Mouse (Mus musculus): ENCODE results near the gene Ddx11. TPM values are rescaled to one million over a fixed set of nuclear protein-coding genes. Genes with fewer than 3 reads are reported as not detected.

Ddx11 gene
- polyA plus RNA-seq (2012; ENCODE audit: insufficient read depth, insufficient read length, missing spikeins) = 6.6 and 8.3 TPM in 2 replicates

DNA sequence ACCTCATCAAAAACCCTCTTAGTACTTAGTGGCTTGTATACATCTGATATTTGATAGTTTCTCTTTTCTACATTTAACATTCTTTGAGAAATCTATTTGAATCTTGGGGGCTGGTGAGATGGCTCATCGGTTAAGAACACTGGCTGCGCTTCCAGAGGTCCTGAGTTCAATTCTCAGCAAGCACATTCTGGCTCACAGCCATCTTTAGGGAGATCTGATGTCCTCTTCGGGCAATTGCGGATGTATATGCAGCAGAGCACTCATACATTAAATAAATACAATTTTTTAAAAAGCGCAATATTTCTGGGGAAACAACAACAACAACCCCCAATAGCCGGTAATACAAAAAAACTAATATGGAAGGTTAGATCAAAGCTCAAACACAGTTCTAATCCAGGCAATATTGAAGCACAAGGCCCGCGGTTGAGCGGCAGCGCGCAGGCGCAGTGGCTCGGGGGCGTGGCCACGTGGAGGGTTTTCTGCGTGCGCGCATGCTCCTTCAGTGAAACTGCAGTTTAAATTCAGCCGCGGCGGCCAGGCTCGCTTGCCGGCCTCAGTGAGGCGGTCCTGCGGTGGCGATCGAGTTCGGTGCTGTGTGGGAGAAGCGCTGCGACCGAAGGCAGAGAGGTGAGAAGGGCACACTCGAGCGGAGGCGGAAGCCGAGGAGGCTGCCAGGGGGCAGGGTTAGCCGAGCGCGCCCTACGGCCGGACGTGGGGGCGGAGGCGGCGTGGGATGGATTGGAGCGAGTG is at the start of gene Ddx11:
TSS of gene Ddx11 (plus strand) at position 455 of the 750 bp plus-strand sequence.
- no peak for TF ChIP-seq POLR2A (IDR thresholded peaks at IDR 0.05; ENCODE audit: borderline replicate concordance, low read depth, low read length)
- TF ChIP-seq CTCF (IDR thresholded peaks at IDR 0.05; ENCODE audit: low read depth, low read length) = no peak
- H3K4me3 ChIP-seq (ENCODE audit: insufficient read depth, low read length) = peak within 1 kb of the TSS; percentile 97
- H3K4me1 ChIP-seq (ENCODE audit: control insufficient read depth, insufficient read depth, low read length) = peaks cover 18% of the 10 kb centered on the region

DNA sequence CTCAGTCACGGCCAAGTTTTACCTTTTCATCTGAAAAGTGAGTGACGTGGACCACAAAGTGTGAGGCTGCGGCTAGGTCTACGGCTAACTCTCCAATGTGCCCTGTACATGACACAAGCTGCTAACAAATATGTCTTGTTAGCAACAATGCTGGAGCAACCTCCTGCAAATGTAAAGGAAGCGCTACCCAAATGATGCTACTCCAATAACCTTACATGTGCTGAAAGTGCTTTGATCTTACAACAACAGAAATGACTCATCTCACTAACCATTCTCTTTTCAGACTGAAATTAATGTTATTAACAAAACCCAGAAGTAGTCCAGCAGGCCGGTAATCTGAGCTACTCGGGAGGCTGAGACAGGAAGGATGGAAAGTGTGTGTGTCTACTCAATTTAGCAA is 49.3 kb upstream of the Ddx11 start:
- no peak for TF ChIP-seq CTCF (IDR thresholded peaks at IDR 0.05; ENCODE audit: low read depth, low read length)
- TF ChIP-seq POLR2A (IDR thresholded peaks at IDR 0.05; ENCODE audit: borderline replicate concordance, low read depth, low read length) = no peak
- Histone ChIP-seq H3K4me3 (ENCODE audit: insufficient read depth, low read length) (no peak overlapping the region), H3K4me1 (ENCODE audit: control insufficient read depth, insufficient read depth, low read length) (peaks cover 21% of the 10 kb centered on the region), H3K27ac (ENCODE audit: insufficient read depth, low read depth, low read length) (no peak overlapping the region)

More for the DNA sequence above, at the start of gene Ddx11:
- H3K27ac ChIP-seq (ENCODE audit: insufficient read depth, low read depth, low read length) = peak within 1 kb of the TSS; percentile 93

DNA sequence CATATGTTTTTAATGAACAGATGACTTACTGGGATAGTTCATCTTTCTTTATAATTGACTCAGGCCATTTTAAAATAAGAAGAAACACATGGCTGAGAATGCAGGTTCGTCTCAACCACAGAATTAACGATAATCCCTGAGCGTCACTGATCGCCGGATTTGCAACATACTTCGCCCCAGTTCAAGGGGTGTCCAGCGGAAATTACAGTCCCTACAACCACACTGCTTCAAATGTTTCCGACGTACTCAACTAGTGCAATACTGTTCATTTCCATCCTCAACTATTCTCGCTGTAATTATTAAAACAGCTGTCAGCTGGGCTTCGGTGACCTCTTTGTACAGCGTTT is 47.5 kb upstream of the Ddx11 start:
- peak overlapping the region; percentile 84; the same call in 1 of the 2 replicates for H3K27ac ChIP-seq (ENCODE audit: insufficient read depth, low read depth, low read length)
- H3K4me1 ChIP-seq (ENCODE audit: control insufficient read depth, insufficient read depth, low read length) = peaks cover 21% of the 10 kb centered on the region
- H3K4me3 ChIP-seq (ENCODE audit: insufficient read depth, low read length) = peak overlapping the region; percentile 99
- TF ChIP-seq POLR2A (IDR thresholded peaks at IDR 0.05; ENCODE audit: borderline replicate concordance, low read depth, low read length) (no peak), CTCF (IDR thresholded peaks at IDR 0.05; ENCODE audit: low read depth, low read length) (no peak)

DNA sequence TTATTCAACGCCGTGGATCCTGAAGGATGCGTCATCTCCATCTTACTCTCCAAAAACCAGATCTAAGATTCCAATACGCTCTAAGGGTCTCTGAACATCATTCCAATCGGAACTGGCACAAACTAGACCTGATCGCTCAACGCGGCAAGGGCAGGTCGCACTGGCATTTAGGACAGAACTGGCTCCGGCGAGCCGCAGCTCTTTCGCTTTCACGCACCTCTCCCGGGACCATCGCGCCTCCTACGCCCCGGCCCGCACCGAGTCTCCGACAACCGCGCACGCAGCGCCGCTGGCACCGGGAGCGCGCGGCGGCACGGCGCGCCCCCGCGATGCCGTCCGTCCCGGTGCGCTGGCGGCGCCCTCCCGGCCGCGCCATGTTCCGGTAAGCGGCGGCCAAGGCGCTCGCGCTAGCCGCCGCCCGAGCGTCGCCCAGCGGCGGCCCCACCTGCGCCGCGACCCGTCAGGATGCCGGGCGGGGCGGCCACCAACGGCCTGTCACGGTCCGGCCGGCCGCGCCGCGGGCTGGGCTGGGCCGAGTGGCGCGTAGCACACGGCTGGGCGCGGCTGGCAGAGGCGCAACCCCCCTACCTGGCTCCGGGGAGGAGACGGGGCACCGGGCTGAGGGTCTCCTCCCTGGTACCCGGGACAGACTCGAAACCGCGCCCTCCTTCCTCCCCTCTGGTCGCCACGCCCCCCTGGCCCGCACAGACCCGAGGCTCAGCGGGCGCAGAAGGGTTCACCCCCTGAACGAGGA is 47.0 kb upstream of the Ddx11 start:
- peak overlapping the region; percentile 99 for H3K4me3 ChIP-seq (ENCODE audit: insufficient read depth, low read length)
- TF ChIP-seq POLR2A (IDR thresholded peaks at IDR 0.05; ENCODE audit: borderline replicate concordance, low read depth, low read length) (no peak), CTCF (IDR thresholded peaks at IDR 0.05; ENCODE audit: low read depth, low read length) (no peak)
- peaks cover 21% of the 10 kb centered on the region for H3K4me1 ChIP-seq (ENCODE audit: control insufficient read depth, insufficient read depth, low read length)
- H3K27ac ChIP-seq (ENCODE audit: insufficient read depth, low read depth, low read length) = peak overlapping the region; percentile 84

DNA sequence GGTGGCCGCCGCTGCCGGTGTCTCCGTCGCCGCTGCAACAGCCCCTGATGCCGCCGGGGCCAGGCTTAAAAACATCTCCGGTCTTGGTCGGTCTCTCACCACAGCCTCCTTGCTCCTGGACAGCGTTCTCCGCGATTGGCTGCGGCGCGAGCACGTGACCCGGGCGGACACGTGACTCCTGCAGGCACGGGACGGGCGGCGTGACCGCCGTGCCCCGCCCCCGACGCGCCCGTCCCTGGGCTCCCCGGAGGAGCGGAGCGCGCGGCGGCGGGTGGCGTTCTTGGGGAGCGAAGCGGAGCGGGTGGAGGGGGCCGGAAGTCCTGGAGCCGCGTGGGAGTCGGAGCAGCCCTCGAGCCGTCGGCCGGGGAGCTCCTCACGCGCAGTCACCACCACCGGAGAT is 46.4 kb upstream of the Ddx11 start, which contains the start of gene Ankrd12:
TSS of gene Ankrd12 (minus strand) at position 156 of the 400 bp plus-strand sequence.
- H3K4me1 ChIP-seq (ENCODE audit: control insufficient read depth, insufficient read depth, low read length) = peaks cover 21% of the 10 kb centered on the region
- H3K27ac ChIP-seq (ENCODE audit: insufficient read depth, low read depth, low read length) = peak within 1 kb of the TSS; percentile 84
- no peak for TF ChIP-seq CTCF (IDR thresholded peaks at IDR 0.05; ENCODE audit: low read depth, low read length)
- TF ChIP-seq POLR2A (IDR thresholded peaks at IDR 0.05; ENCODE audit: borderline replicate concordance, low read depth, low read length) = no peak
- H3K4me3 ChIP-seq (ENCODE audit: insufficient read depth, low read length) = peak within 1 kb of the TSS; percentile 99

DNA sequence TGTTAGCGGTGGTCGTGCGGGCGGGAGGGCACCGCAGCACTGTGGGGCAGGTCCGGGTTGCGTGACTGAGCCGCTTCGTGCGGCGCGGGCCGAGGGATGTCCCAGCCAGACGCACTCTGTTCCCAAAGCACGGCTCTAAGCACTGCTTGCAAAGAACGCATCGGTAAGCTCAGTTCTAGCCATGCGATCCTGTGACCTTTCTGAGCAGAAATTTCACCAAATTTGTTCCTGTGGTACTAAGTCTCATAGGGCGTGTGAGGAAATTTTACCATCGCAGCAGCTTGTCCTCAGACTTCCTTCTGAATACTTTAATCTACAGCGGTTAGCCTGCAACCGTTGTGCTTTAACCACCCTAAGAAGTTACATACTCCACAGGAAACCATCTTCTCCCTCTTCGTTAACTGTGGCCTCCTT is 45.9 kb upstream of the Ddx11 start:
- Histone ChIP-seq H3K4me1 (ENCODE audit: control insufficient read depth, insufficient read depth, low read length) (peaks cover 21% of the 10 kb centered on the region), H3K27ac (ENCODE audit: insufficient read depth, low read depth, low read length) (peak overlapping the region; percentile 61), H3K4me3 (ENCODE audit: insufficient read depth, low read length) (peak overlapping the region; percentile 99)
- TF ChIP-seq CTCF (IDR thresholded peaks at IDR 0.05; ENCODE audit: low read depth, low read length) (no peak), POLR2A (IDR thresholded peaks at IDR 0.05; ENCODE audit: borderline replicate concordance, low read depth, low read length) (no peak)

DNA sequence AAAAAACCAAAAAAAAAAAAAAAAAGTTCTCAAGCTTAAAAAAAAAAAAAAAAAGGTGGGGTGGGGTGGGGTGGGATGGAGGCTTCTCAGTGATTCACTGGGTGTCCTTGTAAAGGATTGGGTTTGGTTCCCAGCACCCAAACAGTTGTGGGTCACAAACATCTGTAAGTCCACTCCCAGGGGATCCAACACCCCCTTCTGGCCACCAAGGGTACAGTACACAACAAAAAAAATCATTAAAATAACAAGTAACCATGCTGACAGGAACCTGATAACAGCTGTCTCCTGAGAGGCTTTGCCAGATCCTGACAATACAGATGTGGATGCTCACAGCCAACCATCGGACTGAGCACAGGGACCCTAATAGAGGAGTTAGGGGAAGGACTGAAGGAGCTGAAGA is 38.8 kb upstream of the Ddx11 start:
- H3K4me3 ChIP-seq (ENCODE audit: insufficient read depth, low read length) = no peak overlapping the region
- TF ChIP-seq CTCF (IDR thresholded peaks at IDR 0.05; ENCODE audit: low read depth, low read length) = no peak
- TF ChIP-seq POLR2A (IDR thresholded peaks at IDR 0.05; ENCODE audit: borderline replicate concordance, low read depth, low read length) = no peak
- H3K27ac ChIP-seq (ENCODE audit: insufficient read depth, low read depth, low read length) = no peak overlapping the region
- no peaks in the 10 kb centered on the region for H3K4me1 ChIP-seq (ENCODE audit: control insufficient read depth, insufficient read depth, low read length)

DNA sequence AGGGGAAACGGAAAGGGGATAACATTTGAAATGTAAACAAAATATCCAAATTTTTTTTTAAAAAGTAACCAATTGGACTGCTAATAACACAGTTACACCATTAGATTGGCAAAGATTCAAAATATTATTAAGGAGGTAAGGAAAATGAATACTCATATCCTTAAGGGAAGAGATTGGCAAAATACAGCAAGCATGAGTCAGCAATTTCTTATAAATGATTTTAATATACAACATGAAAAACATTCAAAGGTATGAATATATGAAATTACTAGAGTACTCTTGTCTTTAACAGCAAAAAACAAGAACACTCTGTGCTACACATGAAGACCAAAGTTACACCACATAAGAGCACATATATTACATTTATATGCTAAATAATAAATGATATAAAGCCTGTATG is 38.3 kb upstream of the Ddx11 start:
- no peak overlapping the region for H3K4me3 ChIP-seq (ENCODE audit: insufficient read depth, low read length)
- TF ChIP-seq CTCF (IDR thresholded peaks at IDR 0.05; ENCODE audit: low read depth, low read length) = no peak
- TF ChIP-seq POLR2A (IDR thresholded peaks at IDR 0.05; ENCODE audit: borderline replicate concordance, low read depth, low read length) = no peak
- no peak overlapping the region for H3K27ac ChIP-seq (ENCODE audit: insufficient read depth, low read depth, low read length)
- no peaks in the 10 kb centered on the region for H3K4me1 ChIP-seq (ENCODE audit: control insufficient read depth, insufficient read depth, low read length)

DNA sequence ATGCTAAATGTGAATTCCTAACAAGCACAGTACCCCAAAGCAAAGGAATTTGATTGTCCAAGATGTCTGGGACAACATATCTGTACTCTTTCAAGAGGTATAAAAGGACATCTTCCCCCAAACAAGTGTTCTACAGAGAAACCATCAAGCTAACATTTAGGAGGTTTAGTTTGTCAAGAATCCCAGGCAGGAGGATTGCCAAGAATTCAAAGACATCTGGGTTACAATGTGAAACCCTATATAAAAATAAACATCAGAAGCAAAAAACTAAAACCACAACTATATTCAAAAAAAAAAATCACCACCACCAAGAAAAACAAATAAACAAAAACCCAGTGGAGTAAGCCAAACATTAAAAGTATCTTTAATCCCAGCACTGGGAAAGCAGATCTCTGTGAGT is 33.1 kb upstream of the Ddx11 start:
- TF ChIP-seq CTCF (IDR thresholded peaks at IDR 0.05; ENCODE audit: low read depth, low read length) (no peak), POLR2A (IDR thresholded peaks at IDR 0.05; ENCODE audit: borderline replicate concordance, low read depth, low read length) (no peak)
- peaks cover 13% of the 10 kb centered on the region for H3K4me1 ChIP-seq (ENCODE audit: control insufficient read depth, insufficient read depth, low read length)
- H3K27ac ChIP-seq (ENCODE audit: insufficient read depth, low read depth, low read length) = no peak overlapping the region
- no peak overlapping the region for H3K4me3 ChIP-seq (ENCODE audit: insufficient read depth, low read length)

DNA sequence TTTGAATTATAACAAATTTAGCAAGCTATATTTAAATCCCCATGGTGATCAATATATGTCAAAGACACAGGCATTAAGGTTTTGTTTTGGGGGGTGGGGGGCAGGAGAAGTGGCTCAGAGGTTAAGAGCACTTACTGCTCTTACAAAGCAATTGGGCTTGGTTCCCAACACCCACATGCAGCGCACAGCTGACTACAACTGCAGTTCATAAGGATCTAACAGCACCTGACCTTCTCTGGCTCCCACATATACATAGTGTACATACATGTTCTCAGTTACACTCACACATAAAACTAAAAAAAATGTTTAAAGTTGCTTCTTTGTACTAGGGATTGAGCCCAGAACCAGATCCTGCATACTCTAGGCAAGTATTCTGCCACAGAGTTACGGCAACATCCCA is 31.9 kb upstream of the Ddx11 start:
- H3K4me3 ChIP-seq (ENCODE audit: insufficient read depth, low read length) = no peak overlapping the region
- H3K4me1 ChIP-seq (ENCODE audit: control insufficient read depth, insufficient read depth, low read length) = peaks cover 21% of the 10 kb centered on the region
- no peak overlapping the region for H3K27ac ChIP-seq (ENCODE audit: insufficient read depth, low read depth, low read length)
- TF ChIP-seq POLR2A (IDR thresholded peaks at IDR 0.05; ENCODE audit: borderline replicate concordance, low read depth, low read length) (no peak), CTCF (IDR thresholded peaks at IDR 0.05; ENCODE audit: low read depth, low read length) (no peak)

Measured in bone marrow macrophage, adult 2 months (primary cell).